Mouse (Mus musculus): ENCODE results near the gene Crybb1.

The Crybb1 gene

DNA sequence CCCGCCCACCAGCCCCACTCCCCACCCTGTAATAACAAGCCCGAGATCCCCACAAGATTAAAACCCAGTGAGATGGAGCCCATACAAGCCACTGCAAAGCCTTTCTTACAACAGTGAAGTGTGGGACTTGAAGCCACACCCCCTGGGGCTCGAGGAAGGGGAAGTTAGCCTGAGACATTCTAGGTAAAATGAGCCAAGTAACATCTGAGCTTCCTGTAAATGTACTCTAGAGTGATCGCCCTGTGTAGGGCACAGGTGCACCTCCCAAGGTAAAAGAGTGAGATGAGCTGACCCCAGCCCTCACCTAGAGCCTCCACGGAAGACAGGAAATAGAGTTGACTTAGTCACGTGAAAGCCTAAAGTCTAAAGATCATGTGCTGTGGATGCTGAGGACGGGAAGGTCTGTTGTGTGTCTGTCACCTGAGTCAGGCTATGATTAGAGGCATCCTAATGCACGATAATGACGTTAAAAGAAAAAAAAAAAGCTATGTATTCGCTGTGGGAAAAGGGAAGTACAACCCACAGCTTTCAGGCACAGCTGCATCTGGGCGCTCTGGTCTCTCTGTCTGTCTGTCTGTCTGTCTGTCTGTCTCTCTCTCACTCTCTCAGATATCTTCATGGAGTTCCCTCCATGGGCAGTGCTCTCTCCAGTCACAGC, 31.5 kb downstream of the Crybb1 start:
- DNase-seq = peak in 1 of 2 experiments; percentile 39

DNA sequence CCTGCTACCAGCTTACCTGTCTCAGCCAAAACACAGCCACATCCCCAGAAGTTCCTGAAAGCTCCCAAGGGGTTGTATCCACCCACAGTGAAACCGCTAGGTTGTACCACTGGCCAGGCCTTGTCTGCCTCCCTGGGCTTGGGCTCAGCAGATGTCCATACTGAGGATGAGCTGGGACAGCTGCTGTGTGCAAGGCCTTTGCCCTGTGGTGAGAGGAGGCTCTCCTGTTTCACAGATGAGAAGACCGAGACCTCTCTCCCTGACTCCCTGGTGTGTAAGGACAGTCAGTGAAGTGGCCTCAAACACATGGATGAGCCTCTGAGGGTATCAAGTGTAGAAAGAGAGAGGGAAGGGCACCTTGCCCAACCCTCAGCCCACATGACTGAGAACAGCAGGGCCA, 32.0 kb downstream of the Crybb1 start:
- DNase-seq = no peak

DNA sequence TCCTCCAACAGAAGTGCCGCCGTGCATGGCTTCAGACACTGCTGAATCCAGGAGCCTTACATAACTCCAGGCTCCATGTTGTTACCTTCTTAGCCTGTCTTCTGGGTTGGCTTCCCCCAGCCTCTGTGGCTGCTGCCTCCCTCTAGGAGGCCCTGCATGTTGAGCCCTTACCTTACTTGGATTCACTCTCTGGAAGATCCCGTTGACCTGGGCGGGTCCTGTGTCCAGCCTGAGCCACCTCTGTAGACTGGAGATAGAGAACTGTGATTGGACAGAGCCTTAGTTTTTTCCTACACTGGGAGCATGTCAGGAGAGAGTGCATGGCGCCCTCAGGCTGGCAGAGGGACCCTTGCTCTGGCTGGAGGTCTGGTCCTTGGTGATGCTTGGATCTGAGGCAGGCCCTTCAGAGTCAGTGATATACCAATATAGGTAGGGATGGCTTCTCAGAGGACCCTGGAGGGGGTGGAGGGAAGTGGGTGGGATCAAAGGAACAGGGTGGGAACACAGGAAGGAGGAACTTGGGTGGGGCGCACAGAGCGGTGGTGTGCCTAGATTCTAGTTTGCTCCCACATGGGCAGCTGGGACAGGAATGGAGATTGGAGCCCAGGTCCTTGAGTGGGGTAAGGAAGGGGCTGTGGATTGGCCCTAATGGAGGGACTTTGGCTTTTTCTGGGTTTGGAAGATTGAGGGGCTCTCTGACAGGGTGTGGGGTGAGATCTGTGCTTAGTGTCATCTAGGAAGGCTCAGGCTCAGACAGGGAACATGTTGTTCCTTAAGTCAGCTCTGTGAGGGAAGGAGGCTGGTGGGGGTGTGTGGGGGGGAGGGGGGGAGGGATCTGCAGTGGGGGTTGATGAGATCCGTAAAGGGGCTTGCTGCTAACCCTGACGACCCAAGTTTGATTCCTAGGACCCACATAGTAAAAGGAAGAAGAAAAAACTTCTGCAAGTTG, 32.9 kb downstream of the Crybb1 start:
- peak in 1 of 2 experiments; percentile 72 for DNase-seq

DNA sequence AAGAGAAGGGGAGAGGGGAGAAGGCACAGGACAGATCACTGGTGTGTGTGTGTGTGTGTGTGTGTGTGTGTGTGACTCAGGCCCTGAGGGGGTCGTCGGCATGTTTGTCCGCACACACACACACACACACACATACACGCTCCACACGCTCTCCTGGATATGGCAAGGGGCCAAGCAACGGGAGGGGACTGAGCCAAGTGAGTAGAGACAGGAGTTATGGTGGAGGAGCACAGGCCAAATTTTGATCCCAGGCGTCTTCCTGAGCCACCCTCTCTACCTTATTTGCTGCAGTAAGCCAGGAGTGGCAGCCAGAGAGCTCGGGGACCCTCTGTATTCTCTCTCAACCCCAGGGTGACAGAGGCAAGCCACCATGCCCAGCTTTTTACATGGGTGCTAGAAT, 33.6 kb downstream of the Crybb1 start:
- DNase-seq = peak in 1 of 2 experiments; percentile 42

DNA sequence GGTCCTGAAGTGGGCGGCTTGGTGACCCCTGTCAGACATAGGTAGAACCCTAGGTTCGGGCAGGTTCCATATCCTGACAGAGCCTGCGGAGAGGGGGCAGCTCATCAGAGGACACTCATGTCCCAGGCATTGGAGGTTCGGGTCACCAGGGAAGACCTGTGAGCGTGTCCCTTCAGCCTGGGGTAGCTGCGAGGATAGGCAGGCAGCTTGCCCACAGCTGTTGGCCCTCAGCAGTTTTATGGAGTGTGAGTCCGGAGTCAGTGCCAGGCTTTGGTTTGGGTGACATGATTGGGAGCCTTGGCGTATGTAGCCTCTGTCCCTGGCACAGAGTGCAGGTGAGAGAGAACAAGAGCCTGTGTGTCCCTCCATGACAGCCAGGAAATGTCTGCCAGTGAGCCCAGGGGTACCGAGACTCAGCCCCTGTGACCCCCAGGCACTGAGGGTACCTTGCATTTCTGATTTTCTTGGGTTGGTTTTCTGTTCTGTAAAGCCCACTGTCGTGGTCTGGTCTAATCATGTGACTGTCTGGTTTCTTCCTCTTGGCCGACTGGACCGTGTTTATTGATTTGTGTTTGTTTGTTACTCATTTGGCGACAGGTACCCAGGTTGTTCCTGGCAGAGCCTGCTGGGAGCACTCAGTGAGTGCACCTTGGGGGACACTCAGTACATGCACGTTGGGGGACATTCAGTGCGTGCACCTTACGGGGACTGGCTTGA, 34.4 kb downstream of the Crybb1 start:
- no peak for DNase-seq

DNA sequence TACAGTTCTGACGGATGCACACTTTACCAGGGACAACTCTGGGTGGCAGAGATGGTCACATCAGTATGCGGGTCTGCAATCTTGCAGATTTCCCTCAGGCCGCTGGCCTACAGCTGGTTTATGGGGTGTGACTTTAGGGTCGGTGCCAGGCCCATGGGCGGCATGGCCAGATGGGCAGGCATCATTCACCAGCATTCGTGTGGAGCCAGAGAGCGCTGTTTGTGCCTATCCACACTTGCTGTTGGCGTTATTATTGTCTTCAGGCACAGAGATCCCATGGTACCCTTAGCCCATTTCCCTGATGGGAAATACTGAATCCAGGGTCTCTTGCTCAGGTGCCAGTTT, 34.9 kb downstream of the Crybb1 start:
- no peak for DNase-seq

DNA sequence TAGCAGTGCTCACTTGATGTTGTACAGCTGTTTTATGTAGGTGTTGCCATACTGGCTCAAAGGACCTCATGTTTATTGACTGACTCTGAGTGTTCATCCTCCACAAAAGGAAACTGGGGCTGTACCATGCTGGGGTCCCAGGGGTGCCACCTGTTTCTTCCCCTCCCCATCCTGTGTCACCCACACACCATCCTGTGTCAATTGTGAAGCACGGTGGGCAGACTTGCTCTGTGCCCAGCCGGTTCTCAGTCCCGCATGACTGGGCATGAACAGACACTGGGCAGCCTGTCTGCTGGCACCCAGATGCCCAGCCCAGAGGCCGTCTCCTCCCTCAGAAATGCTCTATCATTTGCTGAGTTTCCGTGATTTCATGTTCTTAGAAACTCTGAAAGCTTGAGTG, 36.3 kb downstream of the Crybb1 start:
- DNase-seq = no peak

DNA sequence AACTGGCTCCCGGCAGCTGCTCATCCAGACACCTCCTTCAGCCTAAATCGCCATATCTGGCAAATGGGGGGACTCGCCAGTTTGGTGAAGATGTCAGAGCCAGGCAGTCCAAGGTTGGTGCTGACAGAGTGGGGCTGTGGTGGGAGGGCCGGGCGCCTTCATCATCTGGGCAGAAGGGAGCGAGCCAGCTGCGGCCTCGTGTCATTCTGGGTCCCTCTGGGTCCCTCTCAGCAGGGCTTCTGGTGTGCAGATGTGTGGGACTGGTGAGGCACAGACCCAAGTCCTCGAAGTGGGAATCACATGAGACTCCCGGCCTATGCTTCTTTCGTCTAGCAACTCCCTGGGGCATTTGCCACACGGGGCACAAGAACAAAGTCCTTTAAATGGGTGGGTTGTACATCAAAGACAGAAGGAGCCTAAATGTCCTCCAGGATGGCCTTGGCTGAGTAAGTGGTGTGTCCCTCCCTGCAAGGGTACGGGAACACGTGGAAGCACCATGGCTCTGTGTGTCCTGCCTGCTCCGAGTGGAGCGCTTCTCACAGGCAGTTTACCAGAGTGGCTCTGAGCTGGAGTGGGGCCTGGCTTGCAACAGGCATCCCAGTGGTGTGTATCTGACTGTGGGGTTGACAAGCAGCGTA, 36.8 kb downstream of the Crybb1 start:
- DNase-seq = no peak

DNA sequence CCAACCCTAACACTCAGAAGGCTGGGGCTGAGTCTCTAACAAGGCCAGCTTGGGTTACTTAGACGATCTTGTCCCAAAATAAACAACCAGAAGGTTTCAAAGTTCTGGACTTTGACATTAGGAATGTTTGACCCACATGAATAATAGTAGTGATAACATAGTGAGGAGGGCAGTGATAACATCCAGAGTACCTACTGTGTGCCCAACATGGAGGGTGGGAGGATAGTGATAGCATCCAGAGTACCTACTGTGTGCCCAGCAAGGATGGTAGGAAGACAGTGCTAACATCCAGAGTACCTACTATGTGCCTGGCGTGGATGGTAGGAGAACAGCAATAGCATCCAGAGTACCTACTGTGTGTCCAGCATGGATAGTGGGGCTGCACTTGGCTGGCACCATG, 38.2 kb downstream of the Crybb1 start:
- DNase-seq = no peak

DNA sequence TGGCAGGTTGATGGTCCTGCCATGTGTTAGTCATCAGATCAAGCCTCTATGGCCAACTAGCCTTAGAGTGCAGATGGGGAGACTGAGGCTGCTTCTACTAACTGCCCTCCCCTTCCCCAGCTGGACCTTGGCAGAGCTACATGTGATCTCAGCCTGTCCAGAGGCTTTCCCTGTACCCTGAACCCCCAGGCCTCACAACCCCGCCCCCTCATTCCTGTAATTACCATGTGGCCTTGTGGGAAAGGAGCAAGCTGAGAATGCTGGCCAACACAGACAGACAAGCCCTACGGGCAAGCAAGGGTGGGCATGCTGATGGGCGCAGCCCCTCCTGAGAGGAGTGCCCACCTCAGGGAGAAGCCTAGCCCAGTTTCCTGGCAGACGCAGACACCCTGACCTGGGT, 39.1 kb downstream of the Crybb1 start:
- DNase-seq = no peak

DNA sequence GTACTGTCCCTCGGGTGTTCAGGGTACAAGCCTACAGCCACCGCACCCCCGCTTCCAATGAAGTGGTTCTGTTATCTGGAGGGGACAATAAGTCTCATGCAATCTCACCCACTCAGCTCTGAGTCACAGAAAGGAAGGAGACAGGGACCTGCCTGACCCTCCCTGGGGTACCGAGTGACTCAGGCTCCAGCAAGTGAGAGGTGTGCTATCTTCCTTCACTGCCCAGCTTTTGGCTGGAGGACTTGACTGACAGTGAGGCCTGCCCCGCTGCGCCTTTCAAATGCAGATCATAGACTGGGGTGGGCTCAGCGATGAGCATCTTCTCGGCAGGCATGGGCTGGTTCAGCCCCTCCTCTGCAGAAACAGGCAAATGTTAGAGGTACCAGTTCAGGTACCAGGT, 39.5 kb downstream of the Crybb1 start:
- DNase-seq = no peak

DNA sequence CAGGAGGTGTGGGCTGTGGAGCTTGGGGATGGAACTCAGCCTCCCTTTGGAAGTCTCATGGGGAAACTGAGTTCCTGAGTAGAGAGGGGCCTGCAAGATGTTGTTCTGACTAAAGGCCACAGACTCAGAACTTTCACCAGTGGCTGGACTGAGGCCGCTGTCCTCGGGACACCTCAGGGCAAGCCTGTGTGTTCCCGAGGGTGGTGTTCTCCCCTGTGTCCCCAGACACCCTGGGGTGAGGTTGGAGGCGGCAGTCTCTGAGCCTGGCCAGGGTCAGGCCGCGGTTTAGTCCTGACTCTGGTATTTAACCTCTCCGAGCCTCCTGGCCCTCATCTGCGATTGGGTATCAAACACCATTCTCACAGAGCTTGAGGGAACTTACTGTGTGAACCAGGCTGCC, 39.9 kb downstream of the Crybb1 start:
- DNase-seq = no peak

DNA sequence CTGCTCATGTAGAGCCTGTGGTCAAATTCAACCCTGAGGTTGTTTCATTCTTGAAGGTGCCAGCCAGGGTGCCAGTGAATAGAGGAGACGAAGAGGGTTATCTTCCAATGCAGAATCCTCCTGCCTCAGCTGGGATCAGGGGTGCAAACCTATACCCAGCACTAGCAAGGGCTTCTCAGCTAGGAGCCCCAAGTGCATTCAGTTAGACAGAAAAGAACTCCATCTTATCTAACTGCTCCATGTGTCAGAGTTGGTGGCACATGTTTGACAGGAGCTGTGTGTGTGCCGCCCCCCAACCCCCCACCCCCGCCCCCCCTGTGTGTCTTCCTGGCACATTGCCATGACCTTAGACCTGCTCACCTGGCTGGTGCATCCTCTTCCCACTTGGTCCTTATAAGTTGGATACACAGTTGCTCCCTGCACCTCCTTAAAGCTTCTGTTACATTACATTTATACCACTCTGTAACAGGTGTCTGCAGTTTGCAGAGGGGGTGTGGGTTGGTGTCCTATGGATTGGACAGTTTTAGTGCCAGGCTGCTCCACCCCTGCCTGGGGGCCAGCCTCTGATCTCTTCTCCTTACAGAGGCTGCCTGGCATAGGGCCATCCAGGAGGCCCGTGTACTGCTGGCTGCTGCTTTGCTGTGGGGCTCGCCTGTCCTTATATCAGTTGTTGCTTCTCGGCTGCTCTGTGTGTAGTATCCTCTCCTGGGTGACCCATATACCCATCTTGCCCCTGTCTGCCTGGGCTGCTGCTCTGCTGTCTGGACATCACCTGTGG, 41.0 kb downstream of the Crybb1 start:
- no peak for DNase-seq

DNA sequence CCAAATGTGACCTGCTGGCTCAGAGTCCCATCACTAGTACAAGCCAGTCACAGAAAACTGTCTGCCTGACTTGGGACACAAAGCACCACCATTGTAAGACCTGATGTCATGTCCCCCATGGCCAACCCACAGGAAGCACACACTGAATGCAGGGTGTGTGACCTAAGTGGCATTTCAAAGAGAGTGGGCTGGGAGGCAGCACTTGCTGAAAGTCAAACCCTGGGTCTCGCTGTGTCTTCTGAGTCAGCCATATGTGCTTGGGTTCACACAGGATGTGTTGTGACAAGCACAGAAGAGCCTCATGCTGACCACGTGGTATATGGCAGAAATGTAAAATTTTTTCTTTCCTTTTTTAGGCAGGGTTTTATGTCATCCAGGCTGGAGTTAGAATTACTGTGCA, 41.6 kb downstream of the Crybb1 start:
- no peak for DNase-seq

DNA sequence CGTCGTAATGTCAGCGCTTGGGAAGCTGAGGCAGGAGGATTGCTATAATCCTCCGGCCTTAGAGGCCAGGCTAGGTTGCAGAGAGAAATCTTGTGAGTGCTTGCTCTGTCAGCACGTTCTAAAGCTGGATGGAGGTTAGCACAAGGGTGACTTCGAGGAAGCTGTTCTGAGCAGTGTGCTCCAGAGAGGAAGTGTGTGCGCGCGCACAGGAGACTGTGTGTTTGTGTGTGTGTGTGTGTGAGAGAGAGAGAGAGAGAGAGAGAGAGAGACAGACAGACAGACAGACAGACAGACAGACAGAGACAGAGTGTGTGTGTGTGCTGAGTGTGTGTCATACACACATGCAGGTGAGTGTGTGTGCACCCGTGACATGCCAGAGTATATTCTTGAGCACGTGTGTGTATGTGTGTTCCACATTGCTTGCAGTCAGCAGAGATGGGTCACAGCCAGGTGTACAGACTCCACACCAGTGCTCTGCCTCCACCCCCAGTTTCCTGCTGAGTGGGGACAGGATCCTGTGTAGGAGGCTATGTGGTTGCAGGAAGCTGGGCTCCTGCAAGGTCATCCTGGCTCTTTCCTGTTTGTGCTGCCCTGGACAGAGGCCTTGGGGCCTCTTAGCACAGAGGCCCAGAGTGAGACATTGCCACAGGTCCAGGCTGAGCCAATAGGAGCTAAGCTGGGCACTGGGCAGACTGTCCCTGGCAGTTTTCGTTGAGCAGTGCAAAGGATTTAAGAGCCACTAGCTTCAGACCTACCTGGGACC, 42.8 kb downstream of the Crybb1 start:
- DNase-seq = peak in 1 of 2 experiments; percentile 62

DNA sequence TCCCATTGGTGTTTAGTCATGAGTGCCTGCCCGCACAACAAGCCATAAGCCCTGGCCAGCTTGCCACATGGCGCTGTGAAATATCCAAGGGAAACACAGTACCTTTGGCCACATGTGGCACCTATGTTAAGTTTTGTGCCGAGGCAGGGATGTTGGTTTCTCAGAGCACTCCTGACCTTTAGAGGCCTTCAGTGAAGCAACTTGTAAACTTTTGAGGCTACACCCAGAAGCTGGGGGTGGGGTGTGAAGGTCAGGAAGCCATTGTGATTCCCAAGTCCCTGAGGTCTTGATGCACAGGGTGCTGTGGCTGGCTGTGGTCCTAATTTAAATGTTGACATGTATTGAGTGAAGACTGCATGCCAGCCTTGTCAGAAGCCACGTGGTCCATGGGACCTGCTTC, 43.8 kb downstream of the Crybb1 start:
- DNase-seq = no peak

DNA sequence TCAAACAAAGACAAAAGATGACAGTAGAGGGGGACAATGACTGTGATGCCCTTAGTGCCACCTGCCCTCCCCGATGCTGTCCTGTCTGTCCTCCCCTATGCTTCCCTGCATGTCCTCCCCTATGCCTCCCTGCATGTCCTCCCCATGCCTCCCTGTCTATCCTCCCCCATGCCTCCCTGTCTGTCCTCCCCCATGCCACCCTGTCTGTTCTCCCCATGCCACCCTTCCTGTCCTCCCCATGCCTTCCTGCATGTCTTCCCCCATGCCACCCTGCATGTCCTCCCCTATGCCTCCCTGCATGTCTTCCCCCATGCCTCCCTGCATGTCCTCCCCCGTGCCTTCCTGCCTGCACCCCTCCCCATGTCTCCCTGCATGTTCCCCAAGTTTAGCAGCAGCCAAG, 44.5 kb downstream of the Crybb1 start:
- no peak for DNase-seq

DNA sequence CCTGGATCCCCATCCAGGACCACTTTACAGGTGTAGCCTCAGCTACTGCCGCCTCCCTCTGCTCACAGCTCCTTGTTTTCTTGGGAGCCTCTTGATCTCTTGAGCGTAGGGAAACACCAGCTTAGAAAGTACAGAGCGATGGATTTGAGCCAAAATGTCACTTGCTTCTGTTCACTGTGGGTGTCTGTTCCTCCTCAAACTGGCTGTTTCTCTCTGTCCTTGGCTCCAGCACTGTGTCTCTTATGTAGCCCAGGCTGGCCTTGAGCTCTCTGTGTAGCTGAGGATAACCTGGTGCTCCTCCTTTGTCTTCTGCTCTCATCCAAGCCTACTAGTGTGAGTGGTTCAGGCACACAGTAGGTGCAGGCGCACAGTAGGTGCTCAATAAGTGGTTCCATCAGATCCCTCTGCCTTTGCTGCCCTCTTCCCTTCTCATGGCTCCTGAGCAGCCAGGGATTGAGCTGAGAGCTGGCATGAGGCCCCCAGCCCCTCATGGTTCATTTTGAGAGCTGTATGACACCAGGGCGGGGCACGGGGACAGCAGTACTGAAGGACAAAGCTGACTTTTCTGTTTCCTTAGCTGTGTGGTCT, 45.2 kb downstream of the Crybb1 start:
- no peak for DNase-seq

DNA sequence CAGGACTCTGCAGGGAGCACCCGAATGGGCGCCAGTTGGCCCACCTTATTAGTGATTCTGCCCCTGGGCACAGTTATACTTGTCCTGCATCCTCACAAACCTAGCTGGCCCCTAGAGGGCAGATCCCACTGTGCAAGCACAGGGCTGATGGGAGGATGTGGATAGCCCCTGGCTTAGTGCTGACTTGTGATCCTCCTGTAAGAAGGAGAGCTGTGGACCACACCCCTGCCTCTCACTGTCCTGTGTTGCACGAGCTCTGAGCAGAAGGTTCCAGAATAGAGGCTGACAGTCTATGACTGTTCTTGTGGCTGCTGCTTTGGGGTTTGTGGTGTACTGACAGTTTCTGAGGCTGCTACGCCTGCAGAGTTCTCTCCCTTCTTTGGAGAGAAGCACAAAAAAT, 46.1 kb downstream of the Crybb1 start:
- no peak for DNase-seq

DNA sequence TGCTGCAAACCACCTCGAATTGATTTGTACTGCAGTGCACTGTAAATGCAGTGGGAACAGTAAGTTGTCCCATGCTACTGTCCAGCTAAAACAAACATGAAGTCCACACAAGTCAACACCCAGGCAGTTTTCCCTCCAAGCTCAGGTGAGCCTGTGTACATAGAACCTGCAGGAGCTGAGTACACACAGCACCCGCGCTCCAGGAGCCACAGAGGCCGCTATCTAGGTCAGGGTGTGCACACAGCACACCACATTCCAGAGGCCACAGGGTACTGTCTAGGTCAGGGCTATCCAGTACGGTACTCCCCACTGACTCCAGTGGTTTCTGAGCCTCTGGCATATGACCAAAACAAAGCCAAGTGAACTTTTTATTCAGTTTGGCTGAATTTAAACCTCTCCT, 46.7 kb downstream of the Crybb1 start:
- peak in 1 of 2 experiments; percentile 58 for DNase-seq

DNA sequence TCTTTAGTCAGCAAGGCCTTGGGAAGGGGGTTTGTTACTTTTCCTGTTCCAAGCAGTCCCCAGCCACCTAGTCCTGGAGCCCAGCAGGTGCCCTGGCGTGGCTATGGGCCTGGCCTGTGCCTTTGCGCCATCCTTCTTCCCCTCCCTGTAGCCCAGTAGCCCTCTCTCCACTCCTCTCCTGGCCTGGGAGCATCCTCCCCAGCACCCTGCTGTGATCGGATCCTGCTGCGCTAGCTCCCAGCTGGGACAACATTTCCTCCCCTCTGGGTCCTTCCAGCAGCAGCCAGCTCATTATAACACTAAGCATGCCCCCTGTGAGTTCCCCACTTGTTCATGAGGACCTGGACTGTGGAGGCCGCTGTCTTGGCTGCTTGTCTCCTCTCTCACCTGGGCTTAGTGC, 50.2 kb downstream of the Crybb1 start:
- no peak for DNase-seq

Measured in lung, adult 18-20 months (tissue).